9 mouse cellular contexts compared by ENCODE assay signal in the genomic region with DNA sequence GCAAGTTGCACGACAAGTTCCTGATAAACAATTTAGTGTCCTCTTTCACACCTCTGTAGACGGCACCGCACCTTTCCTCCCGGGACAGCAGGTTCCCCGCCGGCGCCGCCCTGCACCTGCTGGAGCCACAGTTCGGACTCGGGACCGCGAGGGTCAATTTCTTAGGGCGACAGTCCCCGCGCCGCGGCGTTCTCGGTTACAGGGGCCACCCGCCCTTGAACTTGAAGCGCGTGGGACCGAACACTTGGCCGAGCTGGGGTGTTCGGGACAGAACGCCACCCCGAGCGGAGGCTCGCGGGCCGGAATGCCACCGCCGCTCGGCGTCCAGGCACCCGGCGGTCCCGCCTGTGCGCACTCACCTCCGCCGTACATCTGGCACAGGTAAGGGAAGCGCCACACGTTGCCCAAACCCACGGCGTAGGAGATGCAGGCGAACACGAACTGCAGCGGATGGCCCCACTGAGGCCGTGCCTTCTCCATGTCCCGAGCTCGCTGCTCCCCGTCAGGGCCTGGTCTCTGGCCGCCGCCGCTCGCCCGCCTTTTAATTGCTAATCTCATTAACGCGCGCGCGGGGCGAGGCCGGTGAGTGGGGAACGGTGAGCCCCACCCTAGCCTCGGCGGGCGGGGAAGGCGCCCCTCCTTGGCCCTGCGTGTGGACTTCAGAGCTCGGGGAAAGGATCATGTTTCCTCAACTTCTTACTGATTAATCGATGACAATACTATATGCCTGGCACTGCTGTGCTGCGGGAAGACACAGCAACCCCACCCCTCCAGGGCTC. TPM values are rescaled to one million over a fixed set of nuclear protein-coding genes. Genes with fewer than 3 reads are reported as not detected.
DNase-seq lines count a peak whose midpoint lies in the region; ATAC-seq and TF ChIP-seq lines count a peak whose summit lies in the region.
"Had no signal": no experiment of that assay in that cellular context is flagged by ENCODE, and none has a peak within 500 bp of the region (broad histone marks: within the 10 kb centered on the region; RNA-seq: fewer than 3 reads in every experiment).

A gene (plus strand): TSS at position 113 of the 779 bp plus-strand sequence.
A gene (minus strand): TSS at position 559 of the 779 bp plus-strand sequence.

- peak within 1 kb of the TSS; percentile 80 for H3K4me2 ChIP-seq in heart, embryonic 14.5 days (ENCODE audit: low read length)

- peaks cover 84% of the 10 kb centered on the region for H3K27me3 ChIP-seq in heart, embryonic 14.5 days (ENCODE audit: control insufficient read depth, insufficient read depth, low read length)
- H3K27me3 ChIP-seq: CH12.LX had no signal

- DNase-seq in gastrocnemius, adult 2 months: peak; percentile 19
- DNase-seq in gastrocnemius, adult 8-10 months (ENCODE audit: low spot score in 2 of 2): no peak
- peak; percentile 72 to 89 for DNase-seq in kidney, postnatal 25 days
- peak; percentile 43 to 71 for DNase-seq in spleen, postnatal 36 days (ENCODE audit: low spot score in 2 of 2)
- DNase-seq in layer of hippocampus, adult 11-12 months (ENCODE audit: low spot score): no peak

- no peak within 1 kb of the TSS for H3K27ac ChIP-seq in gastrocnemius, adult 2 months
- no peak within 1 kb of the TSS for H3K27ac ChIP-seq in brown adipose tissue, adult 24 weeks (replicated peaks; ENCODE audit: low read depth, low read length)
- H3K27ac ChIP-seq in heart, embryonic 14.5 days (replicated peaks in 1 of 2; ENCODE audit: control insufficient read depth in 1 of 2, insufficient read depth in 1 of 2, low read depth in 2 of 2, low read length in 2 of 2): no peak within 1 kb of the TSS

- intact Hi-C loops in gastrocnemius, adult 2 months (cut with DNase I): no loop called here

- H3K9me3 ChIP-seq in heart, embryonic 14.5 days (ENCODE audit: control insufficient read depth, low read length): no peaks in the 10 kb centered on the region

- H3K4me1 ChIP-seq in brown adipose tissue, adult 24 weeks (ENCODE audit: control insufficient read depth, insufficient read depth, insufficient read length, low read length): no peaks in the 10 kb centered on the region
- peaks cover 5 to 9% of the 10 kb centered on the region in 2 experiments; a peak in 3 of 4 replicates for H3K4me1 ChIP-seq in heart, embryonic 14.5 days (ENCODE audit: control insufficient read depth in 2 of 2, insufficient read depth in 2 of 2, low read length in 2 of 2)

- peak within 1 kb of the TSS; percentile 14; the same call in 1 of the 2 replicates for H3K9ac ChIP-seq in heart, embryonic 14.5 days (ENCODE audit: low read length)

- H3K36me3 ChIP-seq in heart, embryonic 14.5 days (ENCODE audit: control insufficient read depth, insufficient read depth, low read length): no peaks in the 10 kb centered on the region

- no peak for ATAC-seq in heart, embryonic 14.5 days (ENCODE audit: insufficient number of reproducible peaks, insufficient read depth, low FRiP score, low read depth)
- peak; percentile 52 for ATAC-seq in megakaryocyte, adult 5-6 weeks (ENCODE audit: poor library complexity, severe bottlenecking)

- 1% methylated on average over 73 of the region's 73 CpGs for WGBS in heart, embryonic 14.5 days

- H3K4me3 ChIP-seq in gastrocnemius, adult 2 months: peak within 1 kb of the TSS; percentile 62
- H3K4me3 ChIP-seq in brown adipose tissue, adult 24 weeks (ENCODE audit: insufficient read depth, low read depth, low read length): peak within 1 kb of the TSS; percentile 56
- peak within 1 kb of the TSS; percentile 34 to 44 for H3K4me3 ChIP-seq in heart, embryonic 14.5 days (ENCODE audit: control insufficient read depth in 1 of 2, insufficient read depth in 1 of 2, low read depth in 1 of 2, low read length in 2 of 2)

- TF ChIP-seq CTCF in gastrocnemius, adult 2 months (IDR thresholded peaks at IDR 0.05): no peak

RNA-seq across cellular contexts. Expression of the first gene that starts in this region (rescaled TPM):
- not detected for total RNA-seq in gastrocnemius, adult 2 months (2021)
- not detected for total RNA-seq in gastrocnemius, adult 8-10 months (2022)
- not detected in 2 replicates for polyA plus RNA-seq in brown adipose tissue, adult 24 weeks (2012; ENCODE audit: insufficient read depth, insufficient read length, missing spikeins)
- 0.19 and 0.20 TPM in 2 replicates for polyA plus RNA-seq in heart, embryonic 14.5 days (2014; fragmentation: Nextera tagmentation; extraction: Ambion mirVana)
- 0.78 and 1.4 TPM in 2 replicates for total RNA-seq in megakaryocyte, adult 5-6 weeks (2015)
- total RNA-seq in megakaryocyte, adult 5-6 weeks (2017): 1.1 and 1.4 TPM in 2 replicates

RNA-seq across cellular contexts. Expression of the second gene that starts in this region (rescaled TPM):
- total RNA-seq in gastrocnemius, adult 2 months (2021): not detected
- not detected for total RNA-seq in gastrocnemius, adult 8-10 months (2022)
- polyA plus RNA-seq in brown adipose tissue, adult 24 weeks (2012; ENCODE audit: insufficient read depth, insufficient read length, missing spikeins): not detected in 2 replicates
- polyA plus RNA-seq in heart, embryonic 14.5 days (2014; fragmentation: Nextera tagmentation; extraction: Ambion mirVana): not detected in 2 replicates
- total RNA-seq in megakaryocyte, adult 5-6 weeks (2015): 0.42 and 1.3 TPM in 2 replicates
- 0.11 and 0.85 TPM in 2 replicates for total RNA-seq in megakaryocyte, adult 5-6 weeks (2017)
- total RNA-seq: CH12.LX had no signal

Comparison
In these comparisons a context has a peak if more than half of its experiments do, and no peak if none do; other contexts are left out.
1. Peak in DNase-seq and H3K4me3 ChIP-seq in gastrocnemius, adult 2 months; RNA of the genes that start here not detected or under 1 TPM.
2. DNase-seq: peak in kidney, postnatal 25 days (2 of 2) and spleen, postnatal 36 days (2 of 2); none in gastrocnemius, adult 8-10 months (0 of 2) and layer of hippocampus, adult 11-12 months (single experiment).
3. Peak in every context shown above with its lines, with median percentiles within 50 percentile points of each other: H3K4me3 ChIP-seq.